Mouse (Mus musculus) midbrain, embryonic 12.5 days (tissue): ENCODE results near the gene Hmcn2. TPM values are rescaled to one million over a fixed set of nuclear protein-coding genes. Genes with fewer than 3 reads are reported as not detected.

ENCODE experiments used
- polyA plus RNA-seq: library from polyadenylated mRNA; unstranded; fragments of >200 nt; fragmentation: Nextera tagmentation; extraction: Ambion mirVana; gene quantifications from 2 replicates; pipeline ENCODE4 v1.2.1, GENCODE M21; 2016

The Hmcn2 gene
- polyA plus RNA-seq, 1 experiment from 2014 or later = 0.09 TPM

Other genes starting within 250 kb of the Hmcn2 start
- 12.8 and 13.1 TPM in 2 replicates for gene Fnbp1, start 172.4 kb upstream of the Hmcn2 start, polyA plus RNA-seq
- 41.7 and 43.7 TPM in 2 replicates for gene Gpr107, start 162.1 kb upstream of the Hmcn2 start, polyA plus RNA-seq
- gene Ncs1, start 68.6 kb upstream of the Hmcn2 start, polyA plus RNA-seq = 75.8 and 90.3 TPM in 2 replicates
- 11.1 and 12.2 TPM in 2 replicates for gene Ass1, start 155.8 kb downstream of the Hmcn2 start, polyA plus RNA-seq